Mouse (Mus musculus) heart, postnatal 0 days (tissue): ENCODE data around the gene Neto2.

Experiments used
- CTCF ChIP-seq: IDR thresholded peaks from 2 replicates; pipeline ENCODE4 v1.5.1; 2016; ENCODE audit warnings: antibody characterized with exemption, control low read depth, low read depth
- EP300 ChIP-seq: IDR thresholded peaks from 2 replicates; pipeline ENCODE4 v1.6.1; 2016; ENCODE audit warnings: antibody characterized with exemption, low read depth

DNA sequence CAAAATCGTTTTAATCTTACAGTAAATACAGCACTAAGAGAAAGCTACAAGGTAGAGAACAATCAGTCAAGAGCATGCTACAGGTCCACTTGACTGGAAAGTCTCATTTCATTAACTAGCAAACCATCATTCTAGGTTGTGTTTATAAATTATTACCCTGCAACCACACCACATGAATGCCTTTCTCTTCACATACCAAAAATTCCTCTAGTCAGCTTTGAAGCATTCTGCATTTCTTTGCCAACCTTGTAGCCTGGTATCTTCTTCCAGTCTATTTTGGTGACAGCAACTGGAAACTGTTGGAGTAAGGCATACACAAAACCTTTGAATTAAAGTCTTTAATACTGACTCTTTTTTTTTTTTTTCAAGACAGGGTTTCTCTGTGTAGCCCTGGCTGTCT lies 109.2 kb downstream of the Neto2 start:
- TF ChIP-seq CTCF (no peak), EP300 (peak; percentile 54; the same call in 1 of the 2 replicates)
